Mouse (Mus musculus) retina, embryonic 14.5 days (tissue): Measurements from ENCODE around the gene Slc22a14.
"Not testable (repeated sequence)": the region's sequence is repeated elsewhere in the genome, so short reads cannot be mapped to it uniquely, and the experiment has no call there.

ENCODE experiments used
- DNase-seq: peaks from one replicate; pipeline ENCODE4 v3.0.0-alpha.2; 2015; ENCODE audit warnings: low spot score

Slc22a14 gene

GRCm38 (mm10) chr9:119322289-119323259, 42.8 kb downstream of the Slc22a14 start, which contains the start of gene Oxsr1:
Gene Oxsr1 (minus strand): TSS chr9:119322427.
- peak; percentile 99 for DNase-seq

- DNase-seq = no peak
Observed at GRCm38 (mm10) chr9:119321392-119322229, 43.7 kb downstream of the Slc22a14 start.

- peak; percentile 19 for DNase-seq
Observed at GRCm38 (mm10) chr9:119320946-119321345, 44.4 kb downstream of the Slc22a14 start.

GRCm38 (mm10) chr9:119320446-119320845, 44.9 kb downstream of the Slc22a14 start:
- no peak for DNase-seq

- DNase-seq = no peak
Observed at GRCm38 (mm10) chr9:119318891-119319290, 46.5 kb downstream of the Slc22a14 start.

- no peak for DNase-seq
Observed at GRCm38 (mm10) chr9:119313096-119313495, 52.3 kb downstream of the Slc22a14 start.

GRCm38 (mm10) chr9:119309067-119309466, 56.3 kb downstream of the Slc22a14 start:
- DNase-seq = no peak

GRCm38 (mm10) chr9:119305863-119306262, 59.5 kb downstream of the Slc22a14 start:
- no peak for DNase-seq

GRCm38 (mm10) chr9:119298563-119298962, 66.8 kb downstream of the Slc22a14 start:
- DNase-seq = no peak

GRCm38 (mm10) chr9:119297696-119298095, 67.7 kb downstream of the Slc22a14 start:
- DNase-seq = no peak

GRCm38 (mm10) chr9:119290791-119291190, 74.6 kb downstream of the Slc22a14 start:
- DNase-seq = no peak

- DNase-seq = no peak
Observed at GRCm38 (mm10) chr9:119280894-119281682, 84.3 kb downstream of the Slc22a14 start.

GRCm38 (mm10) chr9:119278031-119278430, 87.3 kb downstream of the Slc22a14 start:
- no peak for DNase-seq

- DNase-seq = no peak
Observed at GRCm38 (mm10) chr9:119276321-119276720, 89.0 kb downstream of the Slc22a14 start.

GRCm38 (mm10) chr9:119274814-119275213, 90.5 kb downstream of the Slc22a14 start:
- peak; percentile 7 for DNase-seq

GRCm38 (mm10) chr9:119271496-119271895, 93.9 kb downstream of the Slc22a14 start:
- DNase-seq = no peak

GRCm38 (mm10) chr9:119268588-119269145, 96.7 kb downstream of the Slc22a14 start:
- no peak for DNase-seq

GRCm38 (mm10) chr9:119268120-119268519, 97.2 kb downstream of the Slc22a14 start:
- DNase-seq = no peak

- DNase-seq = not testable (repeated sequence)
Observed at GRCm38 (mm10) chr9:119266121-119266395, 99.3 kb downstream of the Slc22a14 start.

GRCm38 (mm10) chr9:119265373-119266120, 99.8 kb downstream of the Slc22a14 start:
- DNase-seq = not testable (repeated sequence)

GRCm38 (mm10) chr9:119263067-119263466, 102.3 kb downstream of the Slc22a14 start:
- no peak for DNase-seq
